Mouse (Mus musculus) bone marrow, adult 2 months (tissue): Measurements from ENCODE around the gene Egfl7. TPM values are rescaled to one million over a fixed set of nuclear protein-coding genes. Genes with fewer than 3 reads are reported as not detected.

Source experiments
- H3K27ac ChIP-seq: fragments of 200-500 bp; 2 replicates; pipeline ENCODE4 v1.5.1; 2012; ENCODE audit warnings: low read depth, mild to moderate bottlenecking, control low read depth, inconsistent platforms, low read length; ENCODE audit not compliant: control insufficient read depth, poor library complexity, insufficient read depth
- H3K4me1 ChIP-seq: fragments of 200-500 bp; 2 replicates; pipeline ENCODE4 v1.6.1; 2011; ENCODE audit warnings: low read length; ENCODE audit not compliant: control insufficient read depth, insufficient read depth
- H3K4me3 ChIP-seq: fragments of 200-500 bp; replicated peaks from 2 replicates; pipeline ENCODE3; 2011; ENCODE audit warnings: mild to moderate bottlenecking, low read depth, low read length, control low read depth; ENCODE audit not compliant: control insufficient read depth
- CTCF ChIP-seq: fragments of 200-500 bp; IDR thresholded peaks from 2 replicates; pipeline ENCODE4 v1.5.1; 2011; ENCODE audit warnings: low read length, control low read depth; ENCODE audit not compliant: control insufficient read depth, insufficient read depth
- POLR2A ChIP-seq: fragments of 200-500 bp; IDR thresholded peaks from 2 replicates; pipeline ENCODE4 v1.6.1; 2011; ENCODE audit warnings: low read depth, mild to moderate bottlenecking, control low read depth, low read length, borderline replicate concordance; ENCODE audit not compliant: control insufficient read depth
- WGBS: fragments of 180-500 bp; shearing (Covaris S2); methylation state at CpG from one replicate; pipeline ENCODE4 v1.1.7; 2018; 5-methylcytosine and 5-hydroxymethylcytosine counted together
- polyA plus RNA-seq: library from polyadenylated mRNA; stranded (reverse); fragments of >200 nt; gene quantifications from 2 replicates; pipeline ENCODE4 v1.2.4, GENCODE M21; 2011; ENCODE audit warnings: low replicate concordance; ENCODE audit not compliant: missing spikeins, insufficient read depth, insufficient read length

The Egfl7 gene
- polyA plus RNA-seq, 1 experiment = 128 TPM

GRCm38 (mm10) chr2:26551446-26551845 is 28.4 kb upstream of the Egfl7 start:
- TF ChIP-seq CTCF (no peak), POLR2A (no peak; the same call in 1 of the 2 replicates)
- 24% methylated on average over 8 of the region's 8 CpGs for WGBS
- peak overlapping the region; percentile 88 for H3K27ac ChIP-seq
- H3K4me3 ChIP-seq = no peak overlapping the region
- H3K4me1 ChIP-seq = peaks cover 24% of the 10 kb centered on the region

GRCm38 (mm10) chr2:26552066-26552465 is 27.7 kb upstream of the Egfl7 start:
- Histone ChIP-seq H3K4me3 (no peak overlapping the region), H3K4me1 (peaks cover 24% of the 10 kb centered on the region), H3K27ac (peak overlapping the region; percentile 88)
- 36% methylated on average over 2 of the region's 2 CpGs for WGBS
- TF ChIP-seq POLR2A (no peak), CTCF (no peak)

- H3K4me3 ChIP-seq = no peak overlapping the region
- H3K4me1 ChIP-seq = peaks cover 21% of the 10 kb centered on the region
- H3K27ac ChIP-seq = 0 out of 2 replicates have a peak overlapping the region, but pooled peaks have one; percentile 1
- 56% methylated on average over 9 of the region's 9 CpGs for WGBS
- TF ChIP-seq POLR2A = no peak
- no peak for TF ChIP-seq CTCF
These were observed 25.9 kb upstream of the Egfl7 start for GRCm38 (mm10) chr2:26553904-26554303.

- peaks cover 20% of the 10 kb centered on the region for H3K4me1 ChIP-seq
- no peak for TF ChIP-seq CTCF
- H3K4me3 ChIP-seq = no peak overlapping the region
- WGBS = 55% methylated on average over 4 of the region's 4 CpGs
- no peak overlapping the region for H3K27ac ChIP-seq
These were observed 24.7 kb upstream of the Egfl7 start for GRCm38 (mm10) chr2:26555076-26555475.

GRCm38 (mm10) chr2:26556535-26556993 is 23.2 kb upstream of the Egfl7 start:
- peaks cover 16% of the 10 kb centered on the region; the same call in 1 of the 2 replicates for H3K4me1 ChIP-seq
- WGBS = 68% methylated on average over 4 of the region's 4 CpGs
- H3K27ac ChIP-seq = no peak overlapping the region
- no peak overlapping the region for H3K4me3 ChIP-seq
- TF ChIP-seq CTCF = no peak
- no peak for TF ChIP-seq POLR2A

- H3K4me3 ChIP-seq = no peak overlapping the region
- 81% methylated on average over 5 of the region's 5 CpGs for WGBS
- TF ChIP-seq CTCF (no peak), POLR2A (no peak)
- no peak overlapping the region for H3K27ac ChIP-seq
- peaks cover 3% of the 10 kb centered on the region; the same call in 1 of the 2 replicates for H3K4me1 ChIP-seq
These were observed 19.3 kb upstream of the Egfl7 start for GRCm38 (mm10) chr2:26560506-26560905.

GRCm38 (mm10) chr2:26561351-26562016 is 18.3 kb upstream of the Egfl7 start:
- 21% methylated on average over 6 of the region's 6 CpGs for WGBS
- TF ChIP-seq CTCF (peak; percentile 52), POLR2A (no peak)
- Histone ChIP-seq H3K27ac (no peak overlapping the region), H3K4me3 (no peak overlapping the region), H3K4me1 (peaks cover 4% of the 10 kb centered on the region; the same call in 1 of the 2 replicates)

- no peak overlapping the region for H3K27ac ChIP-seq
- peaks cover 3% of the 10 kb centered on the region; the same call in 1 of the 2 replicates for H3K4me1 ChIP-seq
- 3% methylated on average over 4 of the region's 4 CpGs for WGBS
- TF ChIP-seq POLR2A = no peak
- TF ChIP-seq CTCF = peak; percentile 85
- H3K4me3 ChIP-seq = no peak overlapping the region
These were observed 13.6 kb upstream of the Egfl7 start for GRCm38 (mm10) chr2:26566221-26566620.
